Mouse (Mus musculus) mouse trophoblast stem cell (cell line): ENCODE data around the gene Tprkb.
"Not testable (repeated sequence)": the region's sequence is repeated elsewhere in the genome, so short reads cannot be mapped to it uniquely, and the experiment has no call there.

Experiments used
- in situ Hi-C, 2 experiments: fragments of 300-500 bp; cut with MseI, MboI; formaldehyde crosslinking; loops; 2 replicates in 1 of 2; 3 replicates in 1 of 2; pipeline ENCODE4 v1.15.1; 2025

The Tprkb gene

DNA sequence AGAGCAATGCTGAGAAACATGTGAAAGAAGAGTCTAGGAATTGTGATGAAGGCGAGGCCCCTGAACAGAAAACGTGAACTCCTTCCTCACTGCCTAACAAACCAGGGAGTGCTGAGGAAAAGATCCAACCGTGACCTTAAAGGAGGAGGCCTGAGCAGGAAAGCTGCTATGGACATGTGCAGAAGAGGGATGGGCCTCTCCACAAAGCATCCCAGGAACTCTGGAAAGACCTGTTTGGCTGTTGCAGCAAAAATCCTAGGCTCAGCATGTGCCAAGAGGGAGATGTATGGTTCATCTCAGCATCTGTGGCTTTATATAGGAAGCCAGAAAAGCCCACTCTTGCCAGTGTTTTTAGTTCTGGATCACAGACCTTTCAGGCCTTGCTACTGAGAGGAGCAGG lies 61.0 kb downstream of the Tprkb start:
- in situ Hi-C loops, result no loop called here

DNA sequence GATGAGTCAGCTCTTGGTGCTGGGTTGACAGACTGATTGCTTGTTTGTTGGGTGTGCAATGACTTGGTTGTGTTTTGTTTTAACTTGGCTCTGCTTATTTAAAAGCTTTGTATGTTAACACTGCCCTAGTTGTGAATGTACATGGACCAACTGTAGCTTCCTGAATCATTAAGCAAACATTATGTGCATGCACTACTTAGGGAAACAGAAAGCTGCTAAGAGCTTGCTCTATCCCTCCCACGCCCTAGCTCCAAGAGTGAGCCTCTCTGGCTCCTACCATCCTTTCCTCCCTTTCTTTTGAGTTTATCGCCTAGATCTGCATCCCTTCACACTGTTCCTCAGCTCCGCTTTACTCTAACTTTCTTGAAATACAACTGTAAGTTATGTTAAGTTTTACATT lies 61.7 kb downstream of the Tprkb start:
- in situ Hi-C loops, result no loop called here

- in situ Hi-C loops, result no loop called here
Measured at GRCm38 (mm10) chr6:85974941-85975617, 63.4 kb downstream of the Tprkb start.

DNA sequence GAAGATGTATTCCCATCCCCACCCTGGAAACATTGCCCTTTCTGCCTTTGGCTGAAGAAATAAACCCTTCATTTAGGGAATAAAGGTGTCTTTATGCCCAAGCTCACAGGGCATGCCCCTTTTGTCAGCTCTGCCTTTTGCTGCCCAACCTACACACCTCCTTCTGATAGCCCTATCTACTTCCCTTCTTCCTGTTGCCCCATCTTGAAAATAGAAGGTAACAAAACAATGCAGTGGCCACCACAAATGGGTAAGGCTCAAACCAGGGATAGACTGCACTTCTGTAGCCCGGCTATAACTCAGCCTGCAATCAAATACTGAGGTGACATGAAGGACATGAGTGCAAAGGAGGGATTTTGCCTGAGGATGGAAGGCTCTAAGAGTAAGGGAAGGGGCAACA lies 64.1 kb downstream of the Tprkb start:
- in situ Hi-C loops, result no loop called here

GRCm38 (mm10) chr6:85976242-85976641 lies 64.6 kb downstream of the Tprkb start:
- in situ Hi-C loops, result no loop called here

- in situ Hi-C loops, result not testable (repeated sequence)
Measured at GRCm38 (mm10) chr6:85978736-85979135, 67.1 kb downstream of the Tprkb start.
